Mouse (Mus musculus) forebrain, embryonic 15.5 days (tissue): ENCODE data around the gene H6pd. TPM values are rescaled to one million over a fixed set of nuclear protein-coding genes. Genes with fewer than 3 reads are reported as not detected.

ENCODE experiments used
- polyA plus RNA-seq: library from polyadenylated mRNA; unstranded; fragments of >200 nt; fragmentation: Nextera tagmentation; extraction: Ambion mirVana; gene quantifications from 2 replicates; pipeline ENCODE4 v1.2.1, GENCODE M21; 2015

H6pd gene
- polyA plus RNA-seq, 1 experiment from 2014 or later = 1.5 TPM

Other genes starting within 250 kb of the H6pd start
- 21.8 and 22.6 TPM in 2 replicates for gene Slc25a33, start 234.7 kb downstream of the H6pd start, polyA plus RNA-seq
- 6.0 and 6.8 TPM in 2 replicates for gene Spsb1, start 54.0 kb downstream of the H6pd start, polyA plus RNA-seq
- 0.20 and 0.23 TPM in 2 replicates for gene Gpr157, start 78.3 kb upstream of the H6pd start, polyA plus RNA-seq
- 1.9 and 2.4 TPM in 2 replicates for gene Slc2a5, start 110.3 kb upstream of the H6pd start, polyA plus RNA-seq
- gene Slc2a7, start 139.9 kb upstream of the H6pd start, polyA plus RNA-seq = not detected in 2 replicates
- gene Car6, start 192.3 kb upstream of the H6pd start, polyA plus RNA-seq = not detected in 2 replicates
- 953 and 957 TPM in 2 replicates for gene Eno1, start 227.7 kb upstream of the H6pd start, polyA plus RNA-seq